Mouse (Mus musculus) CH12.LX (cell line): ENCODE data around the gene Ptgdr2. TPM values are rescaled to one million over a fixed set of nuclear protein-coding genes. Genes with fewer than 3 reads are reported as not detected.

Experiments used
- DNase-seq: peaks from one replicate; pipeline ENCODE4 v3.0.0-alpha.2; 2013; ENCODE audit errors: extremely low read depth
- H3K27ac ChIP-seq: 2 replicates; pipeline ENCODE4 v1.5.1; 2012; ENCODE audit warnings: low read depth, mild to moderate bottlenecking, control low read depth, moderate library complexity; ENCODE audit not compliant: insufficient read depth
- H3K27me3 ChIP-seq: replicated peaks from 2 replicates; pipeline ENCODE3; 2012; ENCODE audit warnings: inconsistent platforms
- H3K36me3 ChIP-seq, 2 experiments: replicated peaks in 1 of 2; 2 replicates each; pipeline versions ENCODE3 to v1.6.1; 2012; ENCODE audit warnings: inconsistent platforms in 1 of 2, low read length in 1 of 2, mild to moderate bottlenecking in 1 of 2, mixed read lengths in 1 of 2, moderate library complexity in 1 of 2; ENCODE audit not compliant: control insufficient read depth in 1 of 2, insufficient read depth in 1 of 2
- H3K4me1 ChIP-seq, 2 experiments: 2 replicates each; pipeline ENCODE4 v1.6.1; 2012; ENCODE audit warnings: inconsistent platforms in 1 of 2, moderate library complexity in 1 of 2; ENCODE audit not compliant: insufficient read depth in 2 of 2, control insufficient read depth in 1 of 2
- H3K4me2 ChIP-seq: 2 replicates; pipeline ENCODE4 v1.6.1; 2012; ENCODE audit warnings: low read depth, mild to moderate bottlenecking, control low read depth; ENCODE audit not compliant: poor library complexity, insufficient read depth, severe bottlenecking
- H3K4me3 ChIP-seq, 3 experiments: fragments of 150-350 bp in 1 of 3; sonication (generic) in 1 of 3; replicated peaks in 1 of 3; 2 replicates each; pipeline versions ENCODE3 to v1.5.1; 2011 to 2012; ENCODE audit warnings: low read depth in 2 of 3, low read length in 2 of 3, mild to moderate bottlenecking in 2 of 3, moderate library complexity in 2 of 3, control low read depth in 1 of 3, improper control_type of control experiment in 1 of 3, inconsistent platforms in 1 of 3, mixed read lengths in 1 of 3; ENCODE audit not compliant: poor library complexity in 1 of 3
- H3K79me2 ChIP-seq: replicated peaks from 2 replicates; pipeline ENCODE4 v1.6.1; 2012; ENCODE audit warnings: mild to moderate bottlenecking, moderate library complexity; ENCODE audit not compliant: control insufficient read depth, poor library complexity, insufficient read depth, severe bottlenecking; ENCODE audit errors: extremely low read depth
- H3K9ac ChIP-seq: 2 replicates; pipeline ENCODE4 v1.6.1; 2012; ENCODE audit warnings: low read depth, mild to moderate bottlenecking, control low read depth, moderate library complexity; ENCODE audit not compliant: insufficient read depth
- H3K9me3 ChIP-seq: replicated peaks from 2 replicates; pipeline ENCODE3; 2012; ENCODE audit warnings: low read length, inconsistent platforms, mixed read lengths
- BHLHE40 ChIP-seq: IDR thresholded peaks from 2 replicates; pipeline ENCODE4 v1.6.1; 2011; ENCODE audit warnings: mild to moderate bottlenecking, low read depth, low read length, improper control_type of control experiment
- CHD1 ChIP-seq: IDR thresholded peaks from 2 replicates; pipeline ENCODE4 v1.6.1; 2012; ENCODE audit warnings: low read depth, low read length, improper control_type of control experiment, inconsistent platforms
- CTCF ChIP-seq, 2 experiments: IDR thresholded peaks in 1 of 2; conservative IDR thresholded peaks in 1 of 2; 2 replicates each; pipeline ENCODE4 v1.5.1; 2011 to 2012; ENCODE audit warnings: low read depth in 2 of 2, low read length in 2 of 2, improper control_type of control experiment in 1 of 2, inconsistent platforms in 1 of 2, mild to moderate bottlenecking in 1 of 2, moderate library complexity in 1 of 2
- EP300 ChIP-seq: IDR thresholded peaks from 2 replicates; pipeline ENCODE4 v1.6.1; 2011; ENCODE audit warnings: low read length, improper control_type of control experiment
- IRF4 ChIP-seq: IDR thresholded peaks from 2 replicates; pipeline ENCODE4 v1.6.1; 2014; ENCODE audit warnings: low read depth, mild to moderate bottlenecking, inconsistent platforms, low read length, improper control_type of control experiment
- JUN ChIP-seq: IDR thresholded peaks from 2 replicates; pipeline ENCODE4 v1.6.1; 2011; ENCODE audit warnings: low read depth, mild to moderate bottlenecking, low read length, improper control_type of control experiment, moderate library complexity; ENCODE audit not compliant: insufficient read depth
- MAX ChIP-seq: IDR thresholded peaks from 2 replicates; pipeline ENCODE4 v1.6.1; 2011; ENCODE audit warnings: low read length, improper control_type of control experiment
- MAZ ChIP-seq: IDR thresholded peaks from 2 replicates; pipeline ENCODE4 v1.6.1; 2012; ENCODE audit warnings: low read depth, mild to moderate bottlenecking, inconsistent platforms, low read length, improper control_type of control experiment, moderate library complexity
- MXI1 ChIP-seq: IDR thresholded peaks from 2 replicates; pipeline ENCODE4 v1.6.1; 2011; ENCODE audit warnings: mild to moderate bottlenecking, low read depth, low read length, improper control_type of control experiment
- MYC ChIP-seq: IDR thresholded peaks from 2 replicates; pipeline ENCODE4 v1.6.1; 2011; ENCODE audit warnings: low read depth, mild to moderate bottlenecking, improper control_type of control experiment, low read length
- NELFE ChIP-seq: IDR thresholded peaks from 2 replicates; pipeline ENCODE4 v1.6.1; 2011; ENCODE audit warnings: low read depth, low read length, improper control_type of control experiment
- NRF1 ChIP-seq: IDR thresholded peaks from 2 replicates; pipeline ENCODE4 v1.6.1; 2014; ENCODE audit warnings: low read depth, mild to moderate bottlenecking, inconsistent platforms, low read length, improper control_type of control experiment, moderate library complexity
- PAX5 ChIP-seq: IDR thresholded peaks from 2 replicates; pipeline ENCODE4 v1.6.1; 2012; ENCODE audit warnings: low read length, inconsistent platforms, mixed read lengths
- POLR2A ChIP-seq: IDR thresholded peaks from 2 replicates; pipeline ENCODE4 v1.6.1; 2011; ENCODE audit warnings: low read depth, mild to moderate bottlenecking, improper control_type of control experiment, low read length
- RAD21 ChIP-seq: IDR thresholded peaks from 2 replicates; pipeline ENCODE4 v1.6.1; 2011; ENCODE audit warnings: low read depth, mild to moderate bottlenecking, low read length, improper control_type of control experiment, moderate library complexity
- SIN3A ChIP-seq: IDR thresholded peaks from 2 replicates; pipeline ENCODE4 v1.6.1; 2012; ENCODE audit warnings: low read length, improper control_type of control experiment, inconsistent platforms
- SMC3 ChIP-seq: IDR thresholded peaks from 2 replicates; pipeline ENCODE4 v1.6.1; 2011; ENCODE audit warnings: low read depth, low read length, improper control_type of control experiment
- TBP ChIP-seq: conservative IDR thresholded peaks from 2 replicates; pipeline ENCODE4 v1.6.1; 2011; ENCODE audit warnings: low read depth, low read length, improper control_type of control experiment
- UBTF ChIP-seq: IDR thresholded peaks from 2 replicates; pipeline ENCODE4 v1.6.1; 2012; ENCODE audit warnings: low read depth, mild to moderate bottlenecking, inconsistent platforms, low read length, improper control_type of control experiment, moderate library complexity
- USF2 ChIP-seq: conservative IDR thresholded peaks from 2 replicates; pipeline ENCODE4 v1.6.1; 2011; ENCODE audit warnings: low read depth, low read length, improper control_type of control experiment
- ZC3H11A ChIP-seq: IDR thresholded peaks from 2 replicates; pipeline ENCODE4 v1.6.1; 2012; ENCODE audit warnings: low read depth, mild to moderate bottlenecking, inconsistent platforms, low read length, improper control_type of control experiment
- ZKSCAN1 ChIP-seq: IDR thresholded peaks from 2 replicates; pipeline ENCODE4 v1.6.1; 2012; ENCODE audit warnings: low read depth, inconsistent platforms, low read length, improper control_type of control experiment, borderline replicate concordance
- ZMIZ1 ChIP-seq: IDR thresholded peaks from 2 replicates; pipeline ENCODE4 v1.6.1; 2012; ENCODE audit warnings: low read depth, mild to moderate bottlenecking, inconsistent platforms, low read length, improper control_type of control experiment
- ZNF384 ChIP-seq: IDR thresholded peaks from 2 replicates; pipeline ENCODE4 v1.6.1; 2012; ENCODE audit warnings: low read depth, low read length, improper control_type of control experiment, inconsistent platforms
- dilution Hi-C: fragments of 300-500 bp; cut with MboI; formaldehyde crosslinking; loops from 2 replicates; pipeline ENCODE4 v1.14.3; 2020; ENCODE audit warnings: low sequenced_read_pairs; ENCODE audit not compliant: extremely low pct_unique_long_range_greater_than_20kb, extremely low pct_ligation_motif_present
- in situ Hi-C: fragments of 300-500 bp; cut with MboI; formaldehyde crosslinking; loops from 3 replicates; pipeline ENCODE4 v1.14.3; 2019; ENCODE audit warnings: low sequenced_read_pairs, low pct_ligation_motif_present, low pct_unique_long_range_greater_than_20kb, mixed read lengths
- polyA plus RNA-seq: library from polyadenylated mRNA; unstranded; fragments of >175 nt; gene quantifications from 2 replicates; pipeline ENCODE4 v1.2.1, GENCODE M21; 2012; ENCODE audit warnings: low read depth; ENCODE audit not compliant: insufficient read length
- total RNA-seq, 2 experiments: library from RNA; depleted of rRNA; stranded (reverse); fragments of 300-350 nt in 1 of 2; fragments of >200 nt in 1 of 2; gene quantifications; 2 replicates each; pipeline ENCODE4 v1.2.3; 2012 to 2014

Ptgdr2 gene
- total and polyA plus RNA-seq, 3 experiments = 0.13 TPM; not detected in 2

GRCm38 (mm10) chr19:10920532-10920931 is 16.4 kb upstream of the Ptgdr2 start, which contains the start of gene Zp1:
TSS of gene Zp1 (minus strand) at chr19:10920632.
- TF ChIP-seq ZMIZ1 (no peak), ZKSCAN1 (no peak), NRF1 (no peak), EP300 (no peak), IRF4 (no peak), BHLHE40 (no peak), ZNF384 (no peak), TBP (no peak), POLR2A (no peak), NELFE (no peak), ZC3H11A (no peak), MAX (no peak), RAD21 (no peak), USF2 (no peak), SMC3 (no peak), CHD1 (no peak), CTCF (conservative IDR thresholded peaks at IDR 0.05 in 1 of 2, IDR thresholded peaks at IDR 0.05 in 1 of 2; ENCODE audit: low read depth in 2 of 2, low read length in 2 of 2) (no peak), SIN3A (no peak)
- TF ChIP-seq, all 38 proteins: peak for 0

GRCm38 (mm10) chr19:10921058-10921457 is 15.9 kb upstream of the Ptgdr2 start:
- H3K4me2 ChIP-seq = no peak overlapping the region
- TF ChIP-seq BHLHE40 (no peak), ZC3H11A (no peak), MXI1 (no peak), UBTF (no peak), SMC3 (no peak), MAZ (no peak), MYC (no peak), MAX (no peak), PAX5 (no peak), ZMIZ1 (no peak), SIN3A (no peak), JUN (no peak), POLR2A (no peak)
- H3K9me3 ChIP-seq = no peaks in the 10 kb centered on the region
- H3K4me1 ChIP-seq = peaks cover 6 to 31% of the 10 kb centered on the region in 2 experiments
- no peaks in the 10 kb centered on the region for H3K36me3 ChIP-seq
- H3K27me3 ChIP-seq = no peaks in the 10 kb centered on the region
- in situ Hi-C loops = no loop called here
- H3K27ac ChIP-seq = no peak overlapping the region
- dilution Hi-C loops = no loop called here
- no peak overlapping the region for H3K4me3 ChIP-seq
- no peaks in the 10 kb centered on the region for H3K79me2 ChIP-seq
- H3K9ac ChIP-seq = no peak overlapping the region
- DNase-seq = no peak

More at GRCm38 (mm10) chr19:10920532-10920931, 16.4 kb upstream of the Ptgdr2 start, which contains the start of gene Zp1:
- no peaks in the 10 kb centered on the region for H3K79me2 ChIP-seq
- H3K4me3 ChIP-seq = no peak within 1 kb of the TSS
- no peaks in the 10 kb centered on the region for H3K36me3 ChIP-seq
- H3K4me2 ChIP-seq = no peak within 1 kb of the TSS
- dilution Hi-C loops (no loop called here), in situ Hi-C loops (no loop called here)
- H3K9ac ChIP-seq = no peak within 1 kb of the TSS
- peaks cover 6 to 36% of the 10 kb centered on the region in 2 experiments for H3K4me1 ChIP-seq
- H3K27me3 ChIP-seq = no peaks in the 10 kb centered on the region
- H3K9me3 ChIP-seq = no peaks in the 10 kb centered on the region
- H3K27ac ChIP-seq = no peak within 1 kb of the TSS
- no peak for DNase-seq
